Mouse (Mus musculus) cerebellum, adult 2 months (tissue): ENCODE results near the gene Map3k6.

Experiments used
- CTCF ChIP-seq: fragments of 200-500 bp; IDR thresholded peaks from 2 replicates; pipeline ENCODE4 v1.5.1; 2011; ENCODE audit warnings: low read depth, mild to moderate bottlenecking, control low read depth, low read length, moderate library complexity, borderline replicate concordance; ENCODE audit not compliant: insufficient read depth
- POLR2A ChIP-seq: fragments of 200-500 bp; IDR thresholded peaks from 2 replicates; pipeline ENCODE4 v1.6.1; 2011; ENCODE audit warnings: low read length, control low read depth, borderline replicate concordance; ENCODE audit not compliant: insufficient read depth

- TF ChIP-seq CTCF (no peak), POLR2A (no peak)
Observed at GRCm38 (mm10) chr4:133213268-133213590, 27.4 kb upstream of the Map3k6 start.
